Mouse (Mus musculus) G1E (cell line): Measurements from ENCODE around the gene Cib1.

ENCODE experiments used
- CTCF ChIP-seq: IDR thresholded peaks from 2 replicates; pipeline ENCODE4 v1.5.1; 2012; ENCODE audit warnings: low read depth, low read length, inconsistent platforms, mixed read lengths
- GATA1 ChIP-seq: IDR thresholded peaks from 2 replicates; pipeline ENCODE4 v1.6.1; 2012; ENCODE audit warnings: borderline replicate concordance, low read length, inconsistent platforms, mixed read lengths
- TAL1 ChIP-seq: conservative IDR thresholded peaks from 2 replicates; pipeline ENCODE4 v1.6.1; 2012; ENCODE audit warnings: low read depth, low read length, inconsistent platforms, mixed read lengths

DNA sequence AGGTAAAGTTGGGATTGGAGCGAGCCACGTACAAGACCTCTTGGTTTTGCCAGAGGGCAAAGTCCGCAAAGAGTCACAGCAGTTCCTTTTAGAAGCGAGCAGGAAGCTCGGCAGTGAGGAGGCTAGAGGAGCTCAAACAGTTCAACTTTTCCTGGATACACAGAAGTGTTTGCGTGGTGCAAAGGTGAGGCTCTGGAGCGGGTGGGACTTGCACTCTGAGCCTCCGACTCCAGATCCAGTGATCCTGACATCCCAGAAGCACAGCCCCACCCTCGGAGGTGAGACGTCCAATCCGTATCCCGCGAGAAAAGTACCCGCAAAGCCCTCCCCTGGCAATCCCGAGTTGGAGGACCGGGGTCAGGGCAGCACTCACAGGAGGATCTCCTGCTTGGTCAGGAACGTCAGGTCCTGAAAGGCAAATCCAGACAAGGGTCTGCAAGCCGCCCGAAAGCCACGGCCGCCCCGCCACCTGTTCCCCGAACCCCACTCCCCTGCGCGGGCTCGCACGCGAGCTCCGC lies 583 bp downstream of the Cib1 start:
- TF ChIP-seq CTCF = no peak
- no peak for TF ChIP-seq GATA1
- TF ChIP-seq TAL1 = no peak
